Mouse (Mus musculus) urinary bladder, adult 2 months (tissue): ENCODE measurements around the gene Hmgb1. TPM values are rescaled to one million over a fixed set of nuclear protein-coding genes. Genes with fewer than 3 reads are reported as not detected.
"Not testable (repeated sequence)": the region's sequence is repeated elsewhere in the genome, so short reads cannot be mapped to it uniquely, and the experiment has no call there.

Experiments
- DNase-seq: peaks from one replicate; pipeline ENCODE4 v3.0.0; 2022; ENCODE audit warnings: low spot score
- polyA plus RNA-seq: library from polyadenylated mRNA; depleted of rRNA; stranded (reverse); fragments of >200 nt; gene quantifications from 2 replicates; pipeline ENCODE4 v1.2.3, GENCODE M21; 2012

The Hmgb1 gene
- polyA plus RNA-seq, 1 experiment, result 230 TPM

GRCm38 (mm10) chr5:149147386-149148000 is 36.8 kb downstream of the Hmgb1 start:
- no peak for DNase-seq

GRCm38 (mm10) chr5:149146691-149147090 is 37.6 kb downstream of the Hmgb1 start:
- DNase-seq, result no peak

- DNase-seq, result peak; percentile 39
Measured at GRCm38 (mm10) chr5:149143766-149144375, 40.4 kb downstream of the Hmgb1 start.

- DNase-seq, result not testable (repeated sequence)
Measured at GRCm38 (mm10) chr5:149141155-149141554, 43.1 kb downstream of the Hmgb1 start.

- no peak for DNase-seq
Measured at GRCm38 (mm10) chr5:149140336-149140735, 44.0 kb downstream of the Hmgb1 start.

GRCm38 (mm10) chr5:149138087-149138486 is 46.2 kb downstream of the Hmgb1 start:
- DNase-seq, result not testable (repeated sequence)

GRCm38 (mm10) chr5:149137447-149137846 is 46.8 kb downstream of the Hmgb1 start:
- DNase-seq, result no peak

- DNase-seq, result no peak
Measured at GRCm38 (mm10) chr5:149136933-149137365, 47.3 kb downstream of the Hmgb1 start.

- no peak for DNase-seq
Measured at GRCm38 (mm10) chr5:149135455-149136354, 48.6 kb downstream of the Hmgb1 start.

- no peak for DNase-seq
Measured at GRCm38 (mm10) chr5:149134751-149135454, 49.4 kb downstream of the Hmgb1 start.

GRCm38 (mm10) chr5:149128473-149128872 is 55.8 kb downstream of the Hmgb1 start:
- DNase-seq, result no peak

GRCm38 (mm10) chr5:149123795-149124194 is 60.5 kb downstream of the Hmgb1 start:
- DNase-seq, result no peak

GRCm38 (mm10) chr5:149119341-149119881 is 64.9 kb downstream of the Hmgb1 start:
- no peak for DNase-seq

- DNase-seq, result no peak
Measured at GRCm38 (mm10) chr5:149117815-149118547, 66.3 kb downstream of the Hmgb1 start.

GRCm38 (mm10) chr5:149114587-149114986 is 69.7 kb downstream of the Hmgb1 start:
- no peak for DNase-seq

GRCm38 (mm10) chr5:149114034-149114433 is 70.3 kb downstream of the Hmgb1 start:
- no peak for DNase-seq

- no peak for DNase-seq
Measured at GRCm38 (mm10) chr5:149113439-149113838, 70.8 kb downstream of the Hmgb1 start.

GRCm38 (mm10) chr5:149112559-149112958 is 71.7 kb downstream of the Hmgb1 start:
- DNase-seq, result no peak

GRCm38 (mm10) chr5:149109220-149109619 is 75.1 kb downstream of the Hmgb1 start:
- DNase-seq, result no peak

- DNase-seq, result no peak
Measured at GRCm38 (mm10) chr5:149108178-149108577, 76.1 kb downstream of the Hmgb1 start.

- no peak for DNase-seq
Measured at GRCm38 (mm10) chr5:149107566-149107965, 76.7 kb downstream of the Hmgb1 start.
